Mouse (Mus musculus) neural tube, embryonic 10.5 days (tissue): ENCODE data around the gene Rpp25l.

ENCODE experiments used
- DNase-seq: peaks from one replicate; pipeline ENCODE4 v3.0.0-alpha.2; 2017; ENCODE audit warnings: low spot score; ENCODE audit errors: extremely low spot score

Gene Rpp25l

DNA sequence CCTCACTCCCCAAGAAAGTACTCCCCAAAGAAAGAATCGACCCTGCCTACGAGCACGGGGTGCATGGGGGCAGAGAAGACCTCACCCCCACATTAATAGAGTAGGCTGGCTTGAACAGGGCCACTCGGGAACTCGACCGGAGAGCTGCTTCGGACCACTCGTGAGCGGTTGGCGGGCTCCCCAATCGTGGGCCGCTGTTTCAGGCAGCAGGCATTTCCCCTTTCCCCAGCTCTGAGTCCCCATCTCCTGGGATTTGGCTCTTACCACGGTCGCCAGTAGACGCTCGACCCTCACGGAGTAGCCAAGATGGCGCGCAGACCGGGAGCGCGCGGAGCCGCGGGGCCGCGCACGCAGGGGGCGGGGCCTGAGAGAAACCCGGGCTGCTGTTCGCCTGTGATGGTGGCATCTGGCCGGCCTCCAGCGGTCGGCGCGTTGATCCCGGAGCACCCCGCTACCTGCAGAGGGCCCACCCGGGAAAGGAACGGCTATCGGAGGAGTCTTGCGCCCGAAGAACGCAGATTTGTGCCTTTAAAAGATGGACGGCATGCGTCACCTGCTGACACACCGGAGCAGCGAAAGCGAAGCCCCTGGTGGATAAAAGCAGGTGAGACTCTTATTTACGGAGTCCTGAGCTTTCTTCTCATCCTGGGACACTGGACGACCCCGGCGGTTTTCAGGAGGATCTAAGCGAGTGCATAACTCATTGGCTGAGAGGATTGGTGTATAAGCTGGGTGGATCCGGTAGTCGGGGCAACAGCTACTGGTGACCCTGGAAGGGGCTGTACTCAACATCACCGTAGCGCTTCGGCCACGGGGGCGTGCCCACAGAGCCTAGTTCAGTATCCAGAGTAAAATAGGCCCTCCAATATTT is at the start of gene Rpp25l:
Rpp25l (minus strand) TSS at position 338 of the 871 bp plus-strand sequence.
- DNase-seq = peak; percentile 92

DNA sequence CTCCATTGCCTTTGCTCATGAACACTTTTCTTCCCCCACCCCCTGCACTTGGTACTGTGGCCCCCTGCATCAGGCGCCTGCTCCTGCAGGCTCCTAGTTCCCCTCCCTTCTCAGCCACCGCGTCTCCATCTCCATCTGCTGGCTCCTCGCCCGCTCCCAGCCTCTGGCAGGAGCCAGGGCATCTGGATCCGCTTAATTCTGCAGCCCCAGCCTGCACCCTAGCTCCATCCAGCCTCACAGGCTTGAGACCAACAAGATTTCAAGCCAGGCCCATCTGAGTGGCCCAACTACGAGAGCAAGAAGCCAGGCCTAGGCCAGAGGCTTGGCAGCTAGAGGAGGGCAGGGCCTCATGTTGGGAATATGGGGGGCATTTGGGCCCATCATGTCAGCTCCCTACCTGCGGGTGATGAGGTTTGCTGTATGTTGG is 49.4 kb upstream of the Rpp25l start:
- DNase-seq = peak; percentile 36

DNA sequence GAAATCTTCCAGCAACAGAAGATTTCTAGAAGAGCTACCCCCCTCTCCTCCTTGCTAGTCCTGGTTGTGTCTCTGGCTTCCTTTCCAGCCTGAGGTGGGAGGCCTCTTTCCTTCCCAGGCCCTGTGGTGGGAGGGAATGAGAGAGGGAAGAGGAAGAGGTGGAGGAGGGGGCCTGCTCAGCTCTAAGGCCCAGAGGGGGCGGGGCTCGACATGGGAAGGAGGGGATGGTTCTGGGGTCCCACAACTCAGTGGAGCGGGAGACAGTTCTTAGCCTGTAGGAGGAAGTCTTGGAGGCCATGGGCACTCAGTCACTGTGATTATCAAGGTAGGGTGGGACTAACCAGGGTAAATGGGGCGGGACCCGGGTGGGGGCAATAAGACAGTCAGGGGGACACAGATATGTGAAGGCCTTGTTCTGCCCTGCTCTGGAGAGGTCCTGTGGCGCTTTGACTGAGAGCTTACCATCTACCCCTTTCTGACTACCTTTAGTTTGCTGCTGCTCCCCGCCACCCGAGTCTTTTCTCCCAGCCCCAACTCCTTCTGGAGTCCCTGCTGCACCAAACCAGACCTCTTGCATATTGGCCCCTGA is 48.9 kb upstream of the Rpp25l start:
- peak; percentile 38 for DNase-seq

DNA sequence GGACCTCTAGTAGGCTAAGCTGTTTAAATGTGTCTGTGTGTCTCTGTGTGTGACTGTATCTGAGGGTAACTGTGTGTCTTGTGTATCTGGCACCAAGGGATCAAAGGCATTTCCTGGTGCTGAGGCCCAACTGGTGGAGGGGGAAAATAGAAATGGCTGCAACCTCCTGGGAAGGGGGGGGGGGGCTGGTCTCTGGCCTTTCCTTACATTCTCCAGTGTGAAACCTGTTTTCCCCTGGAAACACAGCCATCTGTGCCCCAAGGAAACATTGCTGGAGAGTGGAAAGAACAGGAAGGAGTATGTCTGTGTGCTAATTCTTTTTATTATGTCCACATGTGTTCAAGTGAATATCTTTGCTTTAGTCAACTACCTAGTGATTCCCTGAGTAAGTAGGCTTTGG is 48.3 kb upstream of the Rpp25l start:
- DNase-seq = no peak

DNA sequence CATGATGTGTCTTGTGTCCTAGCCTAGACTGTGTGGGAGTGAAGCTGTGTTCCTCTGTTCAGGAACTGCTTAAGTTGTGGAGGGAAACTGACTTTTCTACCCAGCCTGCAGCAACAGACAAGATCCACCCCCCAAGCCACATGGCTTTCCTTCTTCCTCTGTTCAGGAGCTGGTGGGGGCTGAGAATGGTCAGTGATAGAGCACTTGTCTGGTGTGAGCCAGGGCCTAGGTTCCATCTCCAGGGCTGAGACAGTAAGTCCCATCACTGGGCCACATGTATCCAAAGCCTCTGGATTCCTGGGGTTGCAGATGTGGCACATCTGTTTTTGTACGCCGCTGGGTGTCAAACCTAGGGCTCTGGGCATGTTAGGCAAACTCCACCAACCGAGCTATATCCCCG is 47.6 kb upstream of the Rpp25l start:
- no peak for DNase-seq

DNA sequence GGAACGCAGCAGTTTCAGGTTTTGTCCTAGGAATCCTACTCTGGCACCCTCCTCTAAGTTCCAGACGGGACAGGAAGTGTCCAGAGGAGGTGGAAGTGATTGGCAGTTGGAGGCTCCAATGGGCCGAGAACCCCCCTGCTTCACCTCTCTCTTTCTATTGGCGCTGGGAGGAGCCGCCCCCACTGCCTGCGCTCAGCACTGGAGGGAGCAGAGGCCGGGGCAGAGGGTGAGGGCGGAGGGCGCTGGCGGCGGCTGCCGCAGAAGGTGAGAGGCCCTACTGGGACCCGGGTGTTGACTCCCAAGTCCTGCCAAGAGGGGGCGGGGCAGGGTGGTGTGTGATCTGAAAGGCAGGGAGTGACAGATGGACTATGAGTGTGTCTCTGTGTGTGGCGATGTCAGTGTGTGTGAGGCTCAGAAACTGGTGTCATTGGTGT is 47.0 kb upstream of the Rpp25l start:
- DNase-seq = peak; percentile 83

DNA sequence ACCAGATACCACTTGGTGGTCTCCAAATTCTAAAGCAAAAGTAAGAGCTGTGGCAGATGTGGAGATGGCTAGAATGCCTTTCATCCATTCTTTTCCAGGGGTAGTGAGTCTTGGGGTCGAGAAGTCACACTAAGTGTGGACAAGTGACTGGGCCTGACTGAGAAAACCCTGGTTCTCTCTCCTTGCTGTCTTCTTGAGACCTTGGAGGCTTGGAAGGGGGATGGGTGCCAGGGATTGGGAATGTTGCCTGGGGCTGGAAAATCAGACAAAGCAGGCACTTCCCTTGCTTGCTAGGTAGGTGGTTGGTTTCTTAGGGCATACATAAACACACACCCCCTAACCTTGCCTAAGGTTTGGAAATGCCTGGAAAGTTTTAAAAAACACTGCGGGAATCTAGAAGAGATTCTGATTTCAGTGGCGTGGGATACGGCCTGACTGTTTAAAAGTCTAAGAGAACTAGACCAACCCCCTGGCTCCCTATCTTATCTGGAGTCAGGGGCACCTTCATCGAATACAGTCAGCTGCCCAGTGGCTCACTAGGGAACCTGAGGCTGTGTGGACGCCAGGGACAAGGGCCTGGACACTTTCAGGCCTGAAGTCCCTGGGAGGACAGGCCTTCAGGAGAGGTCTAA is 46.4 kb upstream of the Rpp25l start:
- no peak for DNase-seq

DNA sequence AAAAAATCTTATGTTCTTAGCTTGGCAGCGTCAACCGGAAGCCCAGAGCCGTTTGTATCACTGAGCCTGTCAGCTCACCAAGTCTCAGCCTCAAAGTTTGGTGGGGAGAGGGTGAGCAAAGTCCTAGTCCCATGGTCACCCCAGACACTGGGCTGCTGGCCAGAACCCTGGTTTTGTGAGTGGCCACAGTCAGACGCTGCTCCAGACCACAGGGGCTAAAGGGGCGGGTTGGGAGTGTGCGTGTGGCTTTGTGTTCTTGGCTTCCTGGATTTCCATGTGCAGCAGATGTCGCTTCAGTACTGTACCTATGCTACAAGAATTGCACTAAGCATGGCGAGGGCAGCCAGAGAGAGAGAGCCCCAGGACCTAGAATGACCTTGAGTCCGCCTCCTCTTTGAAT is 45.9 kb upstream of the Rpp25l start:
- no peak for DNase-seq

DNA sequence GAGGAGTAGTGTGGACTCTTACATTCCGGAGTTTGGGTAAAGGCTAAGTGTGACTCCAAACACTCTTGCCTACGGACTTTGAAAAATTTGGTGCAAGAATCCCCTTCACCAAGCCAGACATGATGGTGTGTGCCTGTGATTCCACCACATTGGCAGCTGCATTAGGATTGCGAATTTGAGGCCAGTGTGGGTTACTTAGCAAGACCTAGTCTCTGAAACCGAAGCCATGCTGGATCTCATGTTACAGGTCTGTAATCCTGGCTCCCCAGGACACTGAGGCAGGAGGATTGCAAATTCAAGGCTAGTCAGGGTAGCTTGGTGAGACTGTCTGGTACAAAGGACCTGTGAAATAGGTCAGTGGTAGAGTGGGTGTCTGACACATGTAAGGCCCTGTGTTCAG is 45.4 kb upstream of the Rpp25l start:
- DNase-seq = no peak

DNA sequence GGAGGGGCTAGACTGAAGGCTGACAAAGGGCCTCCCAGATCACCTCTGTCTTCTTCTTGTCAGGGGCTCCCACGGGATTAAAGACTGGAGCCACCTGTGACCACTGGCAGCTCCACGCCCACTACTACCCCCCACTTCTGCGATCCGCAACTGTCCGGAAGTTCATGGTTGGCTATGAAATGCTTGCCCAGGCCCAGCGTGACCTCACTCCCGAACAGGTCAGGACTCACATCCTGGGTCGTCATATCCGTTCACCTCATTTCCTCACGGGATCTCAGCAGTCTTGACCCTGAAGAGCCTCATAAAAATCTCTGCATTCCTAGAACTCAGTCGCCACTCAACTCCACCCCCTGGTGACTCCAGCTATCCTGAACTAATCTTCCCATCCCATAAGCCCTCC is 44.7 kb upstream of the Rpp25l start:
- DNase-seq = no peak

DNA sequence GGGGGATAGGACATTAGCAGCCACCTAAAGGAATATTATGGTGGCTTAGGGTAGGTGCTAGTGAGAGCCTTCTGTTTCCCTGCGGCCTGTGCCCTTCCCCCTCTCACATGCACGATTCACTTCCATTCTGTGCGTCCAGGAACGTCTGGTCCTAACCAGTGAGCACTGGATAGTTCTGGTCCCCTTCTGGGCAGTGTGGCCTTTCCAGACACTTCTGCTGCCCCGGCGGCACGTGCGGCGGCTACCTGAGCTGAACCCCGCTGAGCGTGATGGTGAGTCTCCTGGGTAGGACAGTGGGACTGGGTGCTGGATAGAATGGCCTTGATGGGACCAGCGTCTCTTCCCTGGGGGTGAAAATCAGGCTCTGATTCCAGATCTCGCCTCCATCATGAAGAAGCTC is 44.0 kb upstream of the Rpp25l start:
- no peak for DNase-seq

DNA sequence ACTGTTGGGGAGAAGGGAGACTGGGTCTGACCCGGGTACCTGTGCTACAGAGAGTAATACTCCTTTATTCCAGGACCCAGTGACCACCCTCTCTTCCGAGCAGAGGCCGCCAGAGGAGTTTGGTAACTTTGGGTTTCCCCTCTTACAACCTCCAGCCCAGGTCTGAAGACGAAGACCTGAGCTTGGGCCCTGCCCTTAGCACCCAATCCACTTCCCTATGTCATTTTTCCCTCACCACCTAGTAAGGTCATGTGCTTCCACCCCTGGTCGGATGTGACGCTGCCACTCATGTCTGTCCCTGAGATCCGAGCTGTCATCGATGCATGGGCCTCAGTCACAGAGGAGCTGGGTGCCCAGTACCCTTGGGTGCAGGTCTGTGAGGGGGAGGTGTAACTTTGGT is 43.1 kb upstream of the Rpp25l start:
- no peak for DNase-seq

DNA sequence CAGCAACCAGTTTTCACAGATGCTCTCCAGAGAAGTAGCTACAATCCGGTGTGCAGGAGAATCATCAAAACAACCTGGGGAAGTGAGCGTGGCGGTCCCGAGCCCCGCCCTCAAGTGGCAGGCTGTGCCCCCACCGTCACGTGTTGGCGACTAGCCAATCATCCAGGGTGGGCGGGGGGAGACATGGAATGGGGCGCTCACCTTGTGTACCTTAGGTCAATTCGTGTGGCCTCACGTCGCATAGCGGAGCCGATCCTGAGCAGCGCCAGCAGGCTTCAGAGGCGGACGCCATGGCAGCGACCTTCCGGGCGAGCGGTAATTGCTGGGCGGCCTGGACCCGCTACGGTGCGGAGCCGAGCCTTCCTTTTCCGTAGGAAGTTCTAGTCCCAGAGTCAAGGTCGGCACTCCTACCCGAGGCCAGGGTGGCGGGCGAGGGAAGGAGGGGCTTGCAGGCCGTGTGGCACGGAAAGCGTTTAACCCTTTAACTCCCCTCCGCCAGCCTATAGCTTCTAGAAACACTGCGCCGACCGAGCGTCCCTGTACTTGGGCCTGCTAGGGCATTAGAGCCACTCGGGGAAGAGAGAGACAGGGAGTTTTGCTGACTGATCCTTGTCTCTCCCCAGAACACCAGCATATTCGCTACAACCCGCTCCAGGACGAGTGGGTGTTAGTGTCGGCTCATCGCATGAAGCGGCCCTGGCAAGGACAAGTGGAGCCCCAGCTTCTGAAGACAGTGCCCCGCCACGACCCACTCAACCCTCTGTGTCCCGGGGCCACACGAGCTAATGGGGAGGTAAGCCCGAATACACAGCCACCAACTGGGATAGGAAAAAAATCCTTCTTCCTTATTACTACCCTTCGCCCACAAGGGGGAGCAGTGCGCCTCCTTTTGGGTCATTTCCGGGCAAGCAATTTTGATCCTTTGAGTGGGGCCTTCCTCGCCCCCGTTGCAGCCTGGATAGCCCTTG is 42.3 kb upstream of the Rpp25l start, which contains the start of gene Sigmar1:
Sigmar1 (minus strand) TSS at position 820 of the 968 bp plus-strand sequence.
- peak; percentile 85 for DNase-seq

DNA sequence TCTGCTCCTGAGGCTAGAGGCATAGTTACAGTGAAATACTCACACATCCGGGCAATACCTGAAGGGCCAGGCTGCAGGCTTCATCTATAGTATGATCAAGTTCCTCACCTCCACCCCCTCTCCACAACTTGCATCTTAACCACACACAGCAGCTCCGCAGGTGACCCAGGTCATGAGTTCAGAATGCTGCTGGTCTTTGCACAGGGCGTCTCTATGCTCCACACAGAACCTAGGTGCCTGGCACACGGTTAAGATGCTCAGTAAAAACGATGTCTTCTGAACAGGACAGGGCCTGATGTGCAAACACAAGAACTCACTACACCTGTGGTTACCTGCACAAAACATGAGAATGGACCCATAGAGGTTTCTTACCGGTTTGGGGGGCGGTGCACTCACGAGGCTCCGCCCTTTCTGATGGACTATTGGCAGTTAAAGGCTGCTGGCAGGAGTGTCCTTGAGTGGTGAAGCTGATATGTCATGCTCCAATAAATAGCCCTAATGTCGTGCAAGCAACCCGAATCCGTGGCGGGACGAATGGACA is 41.5 kb upstream of the Rpp25l start, which contains the start of gene Galt:
Galt (plus strand) TSS at position 432 of the 541 bp plus-strand sequence.
- DNase-seq = no peak

DNA sequence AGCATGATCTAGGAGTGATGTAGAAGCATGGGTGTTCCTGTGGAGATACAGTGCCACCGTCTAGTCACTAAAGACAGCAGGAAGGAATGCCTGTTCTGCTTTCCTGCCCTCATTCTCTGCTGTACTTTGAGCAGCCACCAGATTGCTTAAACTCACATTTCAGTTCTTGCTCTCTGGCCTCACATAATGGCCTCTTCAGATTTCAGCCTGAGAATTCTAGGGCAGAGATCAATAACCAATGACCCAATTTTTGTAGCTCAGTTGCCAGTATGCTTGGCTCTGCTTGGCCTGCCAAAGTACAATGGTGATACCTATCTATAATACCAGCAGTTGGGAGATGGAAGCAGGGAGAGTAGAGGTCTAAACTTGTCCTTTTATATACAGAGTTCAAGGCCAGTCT is 31.7 kb upstream of the Rpp25l start:
- DNase-seq = no peak

DNA sequence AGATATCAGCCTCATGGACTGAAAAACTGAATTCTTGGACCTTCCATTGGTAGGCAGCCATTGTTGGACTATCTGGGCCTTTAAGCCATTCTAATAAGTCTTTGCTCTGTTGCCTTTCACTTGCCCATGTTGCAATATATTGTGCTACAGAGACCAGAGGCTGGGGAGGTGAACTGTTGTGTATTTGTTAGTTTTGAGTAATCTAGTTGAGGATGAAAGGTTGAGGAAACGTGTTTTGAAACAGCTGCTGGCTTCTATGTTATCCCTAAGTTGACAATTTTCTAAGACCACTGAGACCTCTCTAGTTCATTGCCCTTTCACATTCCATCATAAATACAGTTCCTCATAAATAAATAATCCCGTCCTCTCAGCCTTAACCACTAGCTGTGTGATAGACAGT is 30.8 kb upstream of the Rpp25l start:
- DNase-seq = no peak

DNA sequence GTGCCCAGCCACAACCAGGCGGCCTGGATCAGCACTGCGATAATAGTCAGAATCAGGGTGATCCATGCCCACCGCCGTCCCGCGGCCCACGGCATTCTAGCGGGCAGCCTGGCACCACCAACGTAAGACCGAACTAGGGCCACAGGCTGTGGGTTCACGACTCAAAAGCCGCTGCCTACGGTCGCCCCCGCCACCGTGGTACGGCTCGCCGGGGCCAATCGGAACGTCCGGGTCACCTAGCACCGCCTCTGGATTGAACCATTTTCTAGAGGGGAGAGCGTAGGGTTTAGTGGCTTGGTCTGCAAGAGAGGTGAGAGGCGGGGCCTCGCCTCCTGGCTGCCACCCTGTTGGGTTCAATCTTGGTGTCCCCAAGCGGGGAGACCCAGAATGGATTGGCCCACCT is 27.8 kb upstream of the Rpp25l start:
- DNase-seq = peak; percentile 93

DNA sequence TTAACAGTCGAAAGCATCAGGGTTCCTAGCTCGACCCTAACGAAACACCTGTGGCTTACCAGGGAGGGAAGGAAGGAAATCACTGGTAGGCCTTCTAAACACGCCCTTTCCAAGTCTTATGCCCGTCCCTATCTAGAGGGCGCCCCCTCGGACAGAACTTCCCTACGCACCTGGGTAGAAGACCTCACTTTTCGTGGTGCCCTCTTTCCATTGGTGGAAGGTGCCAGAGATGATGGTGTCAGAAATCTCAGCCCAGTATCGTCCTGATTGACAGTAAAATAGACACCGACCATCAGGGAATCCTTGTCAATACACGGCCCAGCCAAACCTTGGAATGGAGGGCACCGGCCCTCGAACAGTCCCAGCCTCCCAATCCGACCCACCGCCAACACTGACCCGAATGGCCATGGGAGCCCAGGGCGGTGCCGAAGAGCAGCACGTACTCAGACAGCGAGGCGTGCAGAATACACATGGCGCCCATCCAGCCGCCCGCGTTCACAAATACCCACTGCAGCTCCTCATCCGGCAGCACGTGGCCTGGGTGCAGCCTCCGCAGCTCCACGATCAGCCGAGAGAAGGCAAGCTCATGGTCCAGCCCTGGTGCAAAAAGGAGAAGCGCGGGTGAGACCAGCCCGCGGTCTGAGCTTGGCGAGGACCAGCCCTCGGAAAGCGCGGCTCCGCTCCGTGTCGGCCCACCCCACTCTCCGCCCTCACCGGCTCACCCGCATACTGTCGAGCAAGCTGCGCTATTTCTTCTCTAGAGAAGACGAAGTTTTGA is 27.2 kb upstream of the Rpp25l start:
- DNase-seq = no peak

DNA sequence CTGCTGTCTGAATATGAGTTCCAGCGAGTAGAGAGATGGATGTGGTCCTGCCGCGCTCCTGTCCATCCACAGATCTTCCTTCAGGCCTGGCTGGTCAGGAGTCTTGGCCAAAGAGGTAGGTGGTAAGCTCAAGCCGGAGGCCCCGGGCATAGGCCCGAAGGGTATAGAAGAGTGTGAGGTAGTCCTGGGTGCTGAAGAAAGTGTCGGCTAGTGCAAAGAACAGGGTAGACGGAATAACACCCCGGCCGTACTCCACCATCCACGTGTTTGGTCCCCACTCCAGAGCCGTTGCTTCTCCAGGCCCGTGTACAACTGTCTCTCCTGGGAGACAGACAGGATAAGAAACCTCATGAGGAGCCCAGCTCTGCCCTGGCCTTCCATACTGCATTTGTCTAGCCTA is 25.9 kb upstream of the Rpp25l start:
- no peak for DNase-seq

DNA sequence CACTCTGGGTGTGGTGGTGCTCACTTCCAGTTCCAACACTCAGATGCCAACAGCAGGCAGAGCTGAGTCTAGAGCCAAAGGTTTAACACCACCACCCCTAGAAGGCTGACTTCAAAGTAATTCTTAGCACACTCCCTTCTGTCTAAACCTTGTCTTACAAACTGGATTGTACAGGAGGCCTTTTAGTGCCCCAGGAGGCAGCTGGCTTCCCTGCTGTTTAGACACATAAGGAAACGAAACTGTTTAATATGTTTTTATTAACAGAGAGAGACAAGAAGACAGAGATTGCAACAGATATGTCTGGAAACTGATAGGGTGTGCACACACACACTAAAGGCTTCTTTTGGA is 24.9 kb upstream of the Rpp25l start:
- DNase-seq = no peak
